Mouse (Mus musculus): ENCODE data around the gene Wiz.

Gene Wiz

GRCm38 (mm10) chr17:32389101-32389659, at the start of gene Wiz:
Wiz (minus strand) TSS chr17:32389439.
- peak; percentile 90 for DNase-seq (ENCODE audit: low spot score)

GRCm38 (mm10) chr17:32437106-32437505, 47.9 kb upstream of the Wiz start:
- no peak for DNase-seq (ENCODE audit: low spot score)

GRCm38 (mm10) chr17:32435151-32435550, 45.9 kb upstream of the Wiz start:
- DNase-seq (ENCODE audit: low spot score) = no peak

- DNase-seq (ENCODE audit: low spot score) = no peak
These were observed 45.1 kb upstream of the Wiz start for GRCm38 (mm10) chr17:32434324-32434723.

GRCm38 (mm10) chr17:32431972-32432371, 42.7 kb upstream of the Wiz start:
- peak; percentile 31 for DNase-seq (ENCODE audit: low spot score)

GRCm38 (mm10) chr17:32426610-32427009, 37.4 kb upstream of the Wiz start:
- DNase-seq (ENCODE audit: low spot score) = no peak

- DNase-seq (ENCODE audit: low spot score) = peak; percentile 78
These were observed 34.8 kb upstream of the Wiz start, which contains the start of gene Pglyrp2 for GRCm38 (mm10) chr17:32424034-32424433. Pglyrp2 (minus strand) TSS chr17:32424167.

GRCm38 (mm10) chr17:32420781-32421180, 31.5 kb upstream of the Wiz start:
- DNase-seq (ENCODE audit: low spot score) = no peak

GRCm38 (mm10) chr17:32419989-32420388, 30.8 kb upstream of the Wiz start:
- no peak for DNase-seq (ENCODE audit: low spot score)

- no peak for DNase-seq (ENCODE audit: low spot score)
These were observed 27.5 kb upstream of the Wiz start for GRCm38 (mm10) chr17:32416771-32417170.

- DNase-seq (ENCODE audit: low spot score) = no peak
These were observed 26.3 kb upstream of the Wiz start for GRCm38 (mm10) chr17:32415417-32416020.

GRCm38 (mm10) chr17:32411898-32412297, 22.7 kb upstream of the Wiz start:
- no peak for DNase-seq (ENCODE audit: low spot score)

GRCm38 (mm10) chr17:32403417-32403816, 14.2 kb upstream of the Wiz start, which contains the start of gene Rasal3:
Rasal3 (minus strand) TSS chr17:32403583.
- DNase-seq (ENCODE audit: low spot score) = peak; percentile 83

- peak; percentile 81 for DNase-seq (ENCODE audit: low spot score)
These were observed 13.5 kb upstream of the Wiz start for GRCm38 (mm10) chr17:32402779-32403157.

GRCm38 (mm10) chr17:32402011-32402778, 13.0 kb upstream of the Wiz start:
- peak; percentile 48 for DNase-seq (ENCODE audit: low spot score)

GRCm38 (mm10) chr17:32396266-32396665, 7.0 kb upstream of the Wiz start:
- DNase-seq (ENCODE audit: low spot score) = no peak

- DNase-seq (ENCODE audit: low spot score) = no peak
These were observed 4.7 kb upstream of the Wiz start for GRCm38 (mm10) chr17:32393944-32394343.

- DNase-seq (ENCODE audit: low spot score) = no peak
These were observed 704 bp downstream of the Wiz start for GRCm38 (mm10) chr17:32388370-32389100.

GRCm38 (mm10) chr17:32387986-32388369, 1.3 kb downstream of the Wiz start:
- DNase-seq (ENCODE audit: low spot score) = no peak

GRCm38 (mm10) chr17:32386659-32387432, 2.4 kb downstream of the Wiz start:
- DNase-seq (ENCODE audit: low spot score) = peak; percentile 62

GRCm38 (mm10) chr17:32383661-32384060, 5.6 kb downstream of the Wiz start:
- no peak for DNase-seq (ENCODE audit: low spot score)

- DNase-seq (ENCODE audit: low spot score) = no peak
These were observed 6.7 kb downstream of the Wiz start for GRCm38 (mm10) chr17:32382576-32382975.

All from T-cell, adult 2 months (primary cell).